Mouse (Mus musculus) urinary bladder, postnatal 10 days (tissue): ENCODE data around the gene Vps13d.

Source experiments
- DNase-seq: peaks from one replicate; pipeline ENCODE4 v3.0.0; 2022; ENCODE audit warnings: low spot score

Vps13d gene

DNA sequence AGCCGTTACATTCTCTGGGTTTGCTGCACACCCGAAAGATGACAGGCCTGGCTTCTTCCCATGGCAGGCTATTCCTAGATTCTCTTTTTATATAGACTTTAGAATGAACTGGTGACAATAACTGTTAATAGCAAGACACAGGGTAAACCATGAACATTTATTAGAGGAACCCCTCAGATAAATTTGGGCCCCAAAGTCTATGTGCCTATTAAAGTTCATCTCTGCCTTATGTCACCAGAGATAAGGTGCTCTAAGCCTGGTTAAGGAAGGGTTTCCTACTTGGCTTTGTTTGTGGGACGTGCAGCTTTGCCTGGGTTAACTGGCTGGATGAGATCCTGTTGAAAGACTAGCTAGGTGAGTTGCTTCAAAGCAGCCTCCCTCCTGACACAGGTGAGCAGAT is 159.4 kb downstream of the Vps13d start:
- no peak for DNase-seq

DNA sequence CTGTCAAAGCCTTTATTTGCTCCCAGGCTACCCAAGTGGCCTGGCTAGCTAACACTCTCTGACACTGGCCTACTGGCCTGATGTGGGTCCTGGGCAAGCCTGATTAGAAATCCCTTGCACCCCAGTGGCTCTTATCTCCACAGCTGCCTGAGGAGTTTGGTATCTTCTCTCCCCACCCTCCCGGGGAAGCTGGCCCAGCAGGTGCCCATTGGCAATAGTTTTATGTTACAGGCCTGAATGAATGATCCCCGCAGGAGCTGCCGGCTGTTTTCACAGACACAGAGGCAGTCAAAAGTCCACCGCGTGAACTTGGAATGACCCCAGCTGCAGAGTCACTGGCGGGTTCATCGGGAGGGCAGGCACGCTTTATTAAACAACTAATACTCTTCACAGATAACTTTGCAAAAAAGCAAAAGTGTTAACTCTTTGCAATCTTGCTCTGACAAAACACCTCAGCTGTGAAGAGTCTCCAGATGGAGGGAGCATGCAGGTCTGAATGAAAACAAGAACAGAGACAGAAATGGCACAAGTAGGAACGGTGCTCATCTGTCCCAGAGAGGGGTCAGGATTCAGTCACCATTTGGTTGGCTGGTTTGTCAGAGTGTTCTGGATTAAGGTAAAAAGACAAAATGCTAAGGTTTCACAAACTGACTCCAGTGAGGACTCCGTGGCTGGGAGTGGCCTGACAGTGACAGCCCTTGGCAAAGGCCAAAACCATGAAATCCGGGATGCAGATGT is 160.1 kb downstream of the Vps13d start:
- no peak for DNase-seq

GRCm38 (mm10) chr4:145033392-145033791 is 161.4 kb downstream of the Vps13d start:
- DNase-seq, result no peak

- DNase-seq, result no peak
Measured at GRCm38 (mm10) chr4:145032637-145033036, 162.2 kb downstream of the Vps13d start.

DNA sequence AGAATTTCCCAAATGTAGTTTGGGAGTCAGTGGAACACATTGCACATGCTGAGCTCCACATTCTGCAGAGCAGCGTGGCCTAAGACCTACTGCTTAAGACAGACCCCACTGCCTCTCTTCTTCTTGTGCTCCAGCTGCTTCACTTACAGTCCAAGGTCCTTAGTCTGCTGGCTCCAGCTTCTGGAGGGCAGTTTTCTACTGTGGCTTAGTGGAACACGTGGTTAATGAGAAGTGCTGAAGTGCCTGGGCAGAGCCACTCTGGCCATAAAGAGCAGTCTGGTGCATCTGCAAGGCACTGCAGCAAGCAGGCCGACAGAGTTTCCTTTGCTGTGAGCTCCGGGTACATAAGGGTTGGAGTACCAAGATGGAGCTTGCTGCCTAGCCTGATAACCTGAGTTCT is 163.3 kb downstream of the Vps13d start:
- DNase-seq, result no peak

DNA sequence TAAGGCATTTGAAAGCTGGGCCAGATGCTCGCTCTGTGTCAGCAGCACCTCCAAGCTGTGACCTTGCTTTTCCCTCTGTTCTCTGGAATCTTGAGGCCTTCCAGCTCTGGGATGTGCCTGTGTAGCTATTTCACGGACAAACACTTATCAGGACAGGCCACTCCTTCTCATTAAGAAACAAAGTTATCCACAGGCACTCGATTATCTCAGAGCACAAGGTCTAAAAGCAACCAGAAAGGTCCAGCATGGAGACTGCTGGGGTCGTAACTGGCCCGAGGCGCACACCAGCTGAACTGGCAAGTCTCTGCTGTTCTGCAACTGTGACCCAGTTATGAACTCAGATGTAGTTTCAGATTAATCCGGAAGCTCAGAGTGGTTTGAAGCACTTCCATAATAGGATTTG is 168.4 kb downstream of the Vps13d start:
- DNase-seq, result no peak

DNA sequence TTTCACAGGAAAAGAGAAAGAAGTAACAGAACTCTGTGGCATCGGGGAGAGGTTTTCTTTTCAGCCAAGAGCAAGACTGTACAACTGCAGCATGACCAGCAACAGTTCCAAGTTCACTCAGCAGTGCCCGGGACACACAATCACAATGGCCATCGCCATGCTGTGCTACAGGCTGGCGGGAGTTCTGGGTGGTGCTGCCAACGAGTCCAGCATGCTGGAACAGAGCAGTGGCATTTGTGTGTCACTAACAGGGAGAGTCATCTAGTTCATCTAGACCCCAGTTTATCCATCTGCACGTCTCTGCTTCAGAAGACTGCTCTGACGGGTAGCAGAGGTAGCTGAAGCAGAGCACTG is 169.4 kb downstream of the Vps13d start:
- no peak for DNase-seq

- no peak for DNase-seq
Measured at GRCm38 (mm10) chr4:145024694-145025408, 170.0 kb downstream of the Vps13d start.

DNA sequence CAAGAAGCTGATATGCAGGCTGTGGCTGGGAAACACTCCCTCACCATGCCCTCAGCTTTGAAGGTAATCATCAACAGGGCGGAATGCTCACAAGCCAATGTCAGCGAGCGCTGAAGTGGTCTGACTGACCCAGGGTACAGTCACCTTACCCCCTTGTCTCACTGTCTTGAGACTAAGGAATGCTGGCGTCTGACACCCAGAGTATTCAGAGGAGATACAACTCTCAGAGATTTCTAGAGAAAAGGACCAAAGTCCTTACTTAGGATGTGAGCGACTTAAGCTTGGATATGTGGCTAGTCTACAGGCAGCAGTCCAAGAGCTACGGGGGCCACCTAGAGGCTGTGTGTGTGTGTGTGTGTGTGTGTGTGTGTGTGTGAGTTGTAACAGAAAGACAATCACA is 170.9 kb downstream of the Vps13d start:
- DNase-seq, result no peak

GRCm38 (mm10) chr4:145022815-145023214 is 172.0 kb downstream of the Vps13d start:
- DNase-seq, result no peak

DNA sequence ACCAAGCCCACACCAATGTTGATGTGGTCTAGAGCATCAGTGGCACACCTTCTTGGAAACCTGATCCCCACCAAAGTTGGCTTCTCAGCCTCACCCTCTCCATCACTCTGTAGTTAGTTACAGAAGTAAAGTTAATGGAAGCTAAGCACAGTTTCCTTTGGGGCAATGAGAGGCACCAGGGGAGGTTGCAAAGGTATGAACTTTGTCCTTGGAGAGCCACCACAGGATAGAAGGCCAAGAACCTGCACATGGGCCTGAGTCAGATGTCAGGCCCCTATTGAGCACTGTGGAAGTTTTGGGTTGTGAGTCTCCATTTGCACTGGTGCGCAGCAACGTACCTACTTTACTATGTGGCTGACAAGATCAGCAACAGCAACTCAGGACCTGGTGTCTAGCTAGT is 172.6 kb downstream of the Vps13d start:
- DNase-seq, result no peak

DNA sequence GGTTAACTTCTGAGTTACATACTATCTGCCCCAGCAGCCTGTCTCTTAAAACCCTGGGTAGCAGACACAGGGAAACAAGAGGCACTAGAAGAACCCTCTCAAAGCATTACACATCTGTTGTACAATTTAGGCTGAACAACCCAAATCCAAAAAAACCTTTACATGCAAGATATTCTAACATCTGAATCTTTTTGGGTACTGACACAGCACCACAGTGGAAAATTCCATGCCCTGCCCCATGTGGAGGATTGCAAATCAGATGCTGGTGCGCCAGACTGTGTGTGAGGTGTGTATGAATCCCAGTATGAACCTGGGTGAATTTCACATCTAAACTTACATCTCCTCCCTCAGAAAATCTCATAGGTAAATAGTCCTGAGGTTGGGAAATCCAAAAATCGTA is 174.4 kb downstream of the Vps13d start:
- no peak for DNase-seq

GRCm38 (mm10) chr4:145019121-145019714 is 175.6 kb downstream of the Vps13d start:
- no peak for DNase-seq

DNA sequence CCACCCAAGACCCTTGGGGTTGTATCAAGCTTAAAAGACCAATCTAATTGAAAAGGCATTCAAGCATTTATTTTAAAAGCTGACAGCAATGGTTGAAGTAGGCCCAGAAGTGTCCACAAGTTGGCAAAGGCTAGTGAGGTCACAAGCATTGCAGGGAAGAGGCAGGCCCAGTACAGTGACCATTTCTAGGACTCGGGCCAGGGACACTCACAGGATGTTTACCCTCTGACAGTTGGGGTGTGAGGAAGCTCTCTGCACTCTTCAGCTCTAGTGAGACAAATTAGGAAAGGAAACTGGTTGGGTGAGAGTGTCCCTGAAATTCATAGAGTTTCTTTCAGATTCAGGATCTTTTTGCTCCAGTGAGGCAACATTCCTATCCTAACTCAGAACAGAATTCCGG is 177.1 kb downstream of the Vps13d start:
- no peak for DNase-seq

GRCm38 (mm10) chr4:145016669-145017068 is 178.1 kb downstream of the Vps13d start:
- DNase-seq, result no peak

DNA sequence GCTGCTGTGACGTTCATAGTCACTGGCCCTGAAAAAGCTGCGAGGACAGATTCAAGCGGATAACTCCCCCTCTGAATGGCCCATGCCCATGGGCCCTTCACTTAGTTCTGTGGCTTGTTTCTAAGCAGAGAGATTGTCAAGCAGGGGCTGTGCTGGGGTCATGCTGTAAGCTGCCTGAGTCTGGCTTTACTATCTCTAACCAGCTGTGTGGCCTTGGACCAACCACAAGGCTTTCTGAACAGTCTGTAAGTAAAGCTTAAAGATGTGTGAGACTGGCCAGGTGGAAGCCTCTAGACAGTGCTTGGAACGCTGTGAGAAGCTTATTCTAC is 180.2 kb downstream of the Vps13d start:
- no peak for DNase-seq

DNA sequence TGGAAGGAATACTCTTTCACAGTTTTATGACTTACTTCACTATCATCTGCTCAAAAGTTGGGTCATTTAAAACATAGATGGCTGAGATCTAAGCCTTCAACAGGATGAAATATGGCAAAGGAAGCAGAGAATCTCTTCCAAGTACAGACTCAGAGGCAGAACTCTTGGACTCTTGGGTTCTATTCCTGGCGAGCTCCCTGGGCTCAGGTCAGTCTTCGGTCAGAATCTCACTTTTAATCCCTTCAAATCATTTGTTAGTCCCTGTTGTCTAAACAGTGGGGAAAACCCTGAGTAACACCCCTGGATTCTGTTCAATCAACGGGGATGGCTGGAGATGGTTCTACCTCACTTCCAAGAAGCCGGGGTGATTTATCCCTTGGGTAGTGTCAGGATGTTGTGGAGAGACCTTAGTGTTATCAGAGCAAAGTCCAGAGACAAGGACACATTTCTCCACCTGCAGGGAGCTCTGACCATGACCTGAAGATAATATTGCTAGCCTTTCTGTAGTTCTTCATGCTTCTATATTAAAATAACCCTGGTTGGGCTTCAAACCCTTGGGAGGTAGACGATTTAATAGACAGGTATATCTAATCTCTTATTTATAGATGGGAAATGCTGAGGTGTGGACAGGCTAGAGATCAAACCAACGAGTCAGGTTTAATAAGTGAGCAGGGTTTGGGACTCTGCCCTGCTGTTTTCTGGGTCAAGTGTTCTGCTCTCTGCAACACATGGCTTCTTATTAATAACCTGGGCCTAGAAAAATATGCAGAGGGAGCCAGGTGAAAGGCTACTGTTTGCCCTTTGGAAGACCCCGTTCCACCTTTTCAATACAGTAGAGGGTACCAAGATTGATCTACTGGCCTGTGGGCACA is 180.8 kb downstream of the Vps13d start:
- DNase-seq, result no peak

- no peak for DNase-seq
Measured at GRCm38 (mm10) chr4:145013187-145013586, 181.6 kb downstream of the Vps13d start.

GRCm38 (mm10) chr4:145011156-145011555 is 183.6 kb downstream of the Vps13d start:
- no peak for DNase-seq

- DNase-seq, result no peak
Measured at GRCm38 (mm10) chr4:145009934-145010333, 184.9 kb downstream of the Vps13d start.

DNA sequence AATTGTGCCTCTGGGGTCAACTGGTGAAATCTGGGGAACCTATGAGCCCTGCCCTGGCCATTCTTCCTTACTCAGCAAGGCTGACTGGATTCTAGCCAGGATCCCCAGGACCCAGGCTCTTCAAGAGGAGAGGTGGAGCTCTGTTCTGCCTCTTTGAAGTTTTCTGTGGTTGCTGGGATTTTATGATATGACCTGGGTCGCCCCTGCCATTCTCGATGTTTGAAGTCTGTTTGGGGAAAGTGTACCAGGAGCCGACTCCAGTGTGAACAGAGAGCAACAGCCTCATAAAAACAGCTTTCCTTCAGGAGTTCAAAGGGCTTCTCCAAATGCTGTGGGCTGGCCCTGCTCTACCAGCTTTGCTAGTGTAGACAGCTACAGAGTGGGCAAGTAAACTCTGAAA is 185.4 kb downstream of the Vps13d start:
- DNase-seq, result no peak

- no peak for DNase-seq
Measured at GRCm38 (mm10) chr4:145005943-145006545, 188.8 kb downstream of the Vps13d start.
